Mouse (Mus musculus) spleen, adult 18-20 months (tissue): Measurements from ENCODE around the gene Acsm4.
"Not testable (repeated sequence)": the region's sequence is repeated elsewhere in the genome, so short reads cannot be mapped to it uniquely, and the experiment has no call there.

ENCODE experiments used
- DNase-seq, 2 experiments: peaks; one replicate each; pipeline ENCODE4 v3.0.0; 2022; ENCODE audit warnings: mixed read lengths in 2 of 2

Acsm4 gene

DNA sequence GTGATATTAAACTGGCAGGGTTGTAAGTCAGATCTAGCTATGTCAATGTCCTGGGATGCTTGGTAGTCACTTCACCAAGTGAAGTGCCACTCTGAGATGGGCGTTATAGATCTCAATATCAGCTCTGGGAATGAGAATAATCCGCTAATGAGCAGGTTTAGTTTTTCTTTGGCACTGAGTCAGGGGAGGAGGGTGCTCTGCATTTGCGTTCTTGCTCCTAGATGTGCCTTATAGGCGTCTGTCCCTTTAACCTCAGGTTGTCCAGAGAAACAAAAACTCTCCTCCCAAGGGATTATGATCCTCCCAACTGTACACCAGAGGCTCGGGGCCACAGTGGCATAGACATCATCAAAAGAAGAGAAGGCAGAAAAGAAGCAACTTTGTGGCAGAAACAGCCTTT lies at the start of gene Acsm4:
Gene Acsm4, plus strand, starts transcription at position 301 of the 400 bp plus-strand sequence.
- DNase-seq = no peak

DNA sequence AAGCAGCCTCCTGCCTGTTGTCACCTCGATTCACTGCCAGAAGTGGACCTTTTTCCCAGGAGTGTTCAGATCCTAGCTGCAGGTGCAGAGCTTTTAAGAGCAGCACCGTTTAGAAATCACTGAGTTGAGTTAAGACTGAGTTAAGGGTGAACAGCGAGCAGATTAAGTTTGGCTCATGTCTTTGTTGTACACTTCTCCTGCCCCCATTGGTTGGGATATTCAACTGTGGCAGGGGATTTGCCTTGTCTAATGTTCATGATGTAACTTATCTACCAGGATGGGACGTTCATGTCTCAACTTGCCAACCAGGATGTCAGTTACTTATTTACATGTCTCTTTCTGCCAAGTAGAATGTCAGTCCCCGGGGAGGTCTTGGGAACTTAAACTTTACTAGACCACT lies 47.5 kb upstream of the Acsm4 start:
- no peak for DNase-seq

DNA sequence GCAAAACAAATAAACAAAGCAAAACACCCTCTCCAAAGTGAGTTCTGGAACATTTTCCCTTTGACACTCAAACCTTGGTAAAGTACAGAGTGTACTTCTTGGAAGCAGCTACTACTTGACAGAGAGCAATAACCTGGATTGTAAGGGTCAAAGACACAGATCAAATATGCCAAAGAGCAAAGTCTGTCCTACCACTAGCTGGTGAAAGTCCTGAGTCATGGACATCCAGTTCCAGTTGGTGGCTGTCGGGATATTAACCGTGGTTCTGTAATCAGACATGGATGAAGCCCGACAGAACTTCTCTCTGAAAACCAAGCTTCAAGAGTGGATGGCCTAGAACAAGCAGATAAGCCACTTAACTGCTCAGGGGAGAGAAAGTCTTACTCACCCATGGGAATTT lies 21.9 kb upstream of the Acsm4 start:
- no peak for DNase-seq

DNA sequence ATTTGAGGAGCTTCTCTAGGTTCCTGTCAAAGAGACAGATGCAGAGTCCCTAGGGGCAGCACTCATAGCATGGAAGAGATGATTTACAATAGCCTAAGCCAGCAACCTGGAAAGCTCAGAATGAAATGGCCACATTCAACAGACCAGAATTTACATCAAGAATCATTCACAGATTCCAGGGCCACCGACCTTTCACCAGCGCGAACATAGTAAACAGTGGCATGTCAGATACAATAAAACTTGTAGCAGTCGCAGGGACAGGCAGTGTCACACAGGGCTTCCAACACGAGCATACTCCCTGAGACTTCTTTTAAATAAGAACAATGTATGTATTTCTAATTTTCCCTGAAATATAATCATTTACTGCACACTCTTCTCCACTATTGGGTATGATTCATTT lies 19.4 kb upstream of the Acsm4 start:
- DNase-seq = no peak

DNA sequence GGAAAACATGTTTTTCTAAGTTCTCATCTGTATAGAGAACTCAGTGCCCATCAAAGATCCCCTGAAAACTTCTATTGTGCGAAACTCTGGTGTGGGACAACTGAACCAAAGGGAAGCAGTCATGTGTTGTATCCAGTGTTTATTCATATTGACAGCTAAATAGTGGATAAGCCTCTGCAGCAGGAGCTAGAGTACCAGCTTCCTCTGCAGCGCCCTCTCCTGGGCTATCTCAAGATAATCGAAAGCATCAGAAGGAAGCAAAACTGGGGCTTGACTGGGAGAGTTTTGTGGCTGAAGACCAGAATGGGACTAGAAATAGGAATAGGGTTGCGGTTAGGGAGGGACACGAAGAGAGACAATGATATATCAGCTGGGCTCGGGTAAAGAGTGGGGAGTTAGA lies 18.9 kb upstream of the Acsm4 start:
- DNase-seq = no peak

DNA sequence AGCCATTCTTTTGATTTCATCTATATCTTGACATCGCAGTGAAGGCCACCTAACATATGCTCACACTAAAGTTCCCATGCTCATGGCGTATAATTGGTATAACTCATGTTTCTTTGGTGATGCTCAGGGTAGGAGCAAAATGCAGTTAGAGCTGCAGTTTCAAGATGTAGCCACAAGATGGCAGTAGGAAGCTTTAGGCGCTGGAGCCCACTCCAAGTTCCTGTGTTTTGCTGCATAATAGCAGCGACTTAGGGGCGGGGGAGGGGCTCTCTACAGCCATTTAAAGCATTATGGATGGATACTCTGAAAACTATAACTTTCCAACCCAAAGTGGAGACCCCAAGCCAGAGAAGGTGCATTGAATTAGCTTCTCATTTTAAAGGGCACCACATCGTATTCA lies 16.4 kb upstream of the Acsm4 start:
- DNase-seq = peak in 1 of 2 experiments; percentile 9

DNA sequence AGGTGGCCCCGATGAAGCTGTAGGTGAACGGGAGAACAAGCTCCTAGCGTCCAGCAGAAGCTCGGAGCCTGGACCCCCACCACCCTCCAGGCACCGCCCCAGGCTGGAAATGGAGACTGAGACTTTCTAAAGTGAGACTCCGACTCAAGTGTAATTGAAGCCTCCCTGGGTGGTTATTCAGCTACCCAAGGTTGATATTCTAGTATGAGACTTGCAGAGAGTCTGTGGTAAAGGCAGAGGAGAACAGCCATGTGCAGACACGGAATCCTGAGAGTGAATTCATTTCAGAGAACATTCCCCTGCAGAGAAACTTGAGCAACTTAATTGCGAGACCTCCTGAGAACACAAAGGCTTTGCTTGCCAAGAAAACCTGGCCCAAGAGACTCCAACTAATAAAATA lies 9.7 kb upstream of the Acsm4 start:
- no peak for DNase-seq

DNA sequence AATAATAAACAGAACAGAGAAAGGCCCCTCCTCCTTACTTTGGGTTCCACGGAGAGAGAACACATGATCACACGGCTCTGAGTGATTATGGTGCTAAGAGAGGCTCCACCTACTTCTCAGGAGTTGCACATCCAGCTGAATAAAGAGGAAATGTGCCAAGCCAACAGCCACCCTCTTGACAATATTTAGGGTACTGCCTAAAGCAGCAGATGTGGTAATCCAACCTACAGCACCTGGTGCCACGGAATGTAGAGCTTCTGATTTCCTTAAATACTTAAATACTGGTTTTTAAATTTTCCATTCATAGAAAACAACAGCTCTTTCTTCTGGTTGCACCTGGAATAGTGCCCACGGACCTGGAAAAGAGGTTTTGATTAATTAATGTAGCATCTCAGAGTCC lies 7.1 kb upstream of the Acsm4 start:
- DNase-seq = no peak

DNA sequence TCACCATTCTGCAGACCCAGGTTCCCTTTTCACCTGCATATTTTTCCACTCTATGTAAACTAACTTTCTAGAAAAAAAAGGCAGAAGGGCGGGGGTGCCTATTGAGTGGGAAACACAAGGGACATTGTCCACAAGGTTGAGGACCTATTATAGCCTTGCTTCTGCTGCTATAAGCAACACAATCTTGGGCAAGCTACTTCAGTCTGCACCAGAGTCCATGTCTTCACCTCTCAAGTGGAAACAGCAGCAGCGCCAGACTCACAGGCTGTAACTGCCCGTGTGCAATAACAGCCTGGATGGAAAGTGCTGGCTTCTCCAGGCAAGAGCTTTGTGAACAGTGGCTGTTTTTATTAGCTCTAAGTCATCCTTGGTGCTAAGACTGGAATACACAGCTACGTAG lies 2.5 kb downstream of the Acsm4 start:
- DNase-seq = no peak

DNA sequence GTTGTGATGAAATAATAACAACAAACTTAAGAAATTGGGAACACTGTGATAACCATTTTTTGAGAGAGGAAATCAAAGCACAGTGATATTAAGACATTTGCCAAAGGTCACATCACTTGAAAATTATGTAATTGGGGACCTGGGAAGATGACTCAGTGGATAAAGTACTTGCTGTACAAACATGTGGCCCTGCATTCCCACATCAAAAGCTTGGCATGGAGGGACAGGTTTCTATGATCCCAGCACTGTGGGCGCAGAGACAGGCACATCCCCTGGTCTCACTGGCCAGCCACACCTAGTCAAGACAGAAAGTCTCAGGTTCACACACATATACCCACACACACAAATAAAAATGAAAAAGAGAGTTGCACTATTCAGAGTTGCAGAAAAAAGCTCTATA lies 5.1 kb downstream of the Acsm4 start:
- no peak for DNase-seq

DNA sequence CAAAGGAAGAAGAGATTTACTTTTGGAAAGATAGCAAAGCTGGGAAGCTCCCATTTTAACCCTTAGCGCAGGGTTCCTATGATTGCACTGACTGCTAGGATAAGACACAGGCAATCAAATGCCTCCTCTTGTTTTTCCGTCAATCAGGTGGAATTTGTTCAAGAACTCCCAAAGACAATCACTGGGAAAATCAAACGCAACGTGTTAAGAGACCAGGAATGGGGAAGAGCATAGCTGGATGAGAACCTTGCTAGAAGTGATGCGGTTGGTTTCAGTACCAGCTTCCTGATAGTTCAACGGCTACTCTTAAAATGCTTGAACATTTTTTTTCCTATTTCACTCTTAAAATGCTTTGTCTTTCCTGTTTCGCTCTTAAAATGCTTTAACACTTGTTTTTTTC lies 24.3 kb downstream of the Acsm4 start:
- DNase-seq = no peak

DNA sequence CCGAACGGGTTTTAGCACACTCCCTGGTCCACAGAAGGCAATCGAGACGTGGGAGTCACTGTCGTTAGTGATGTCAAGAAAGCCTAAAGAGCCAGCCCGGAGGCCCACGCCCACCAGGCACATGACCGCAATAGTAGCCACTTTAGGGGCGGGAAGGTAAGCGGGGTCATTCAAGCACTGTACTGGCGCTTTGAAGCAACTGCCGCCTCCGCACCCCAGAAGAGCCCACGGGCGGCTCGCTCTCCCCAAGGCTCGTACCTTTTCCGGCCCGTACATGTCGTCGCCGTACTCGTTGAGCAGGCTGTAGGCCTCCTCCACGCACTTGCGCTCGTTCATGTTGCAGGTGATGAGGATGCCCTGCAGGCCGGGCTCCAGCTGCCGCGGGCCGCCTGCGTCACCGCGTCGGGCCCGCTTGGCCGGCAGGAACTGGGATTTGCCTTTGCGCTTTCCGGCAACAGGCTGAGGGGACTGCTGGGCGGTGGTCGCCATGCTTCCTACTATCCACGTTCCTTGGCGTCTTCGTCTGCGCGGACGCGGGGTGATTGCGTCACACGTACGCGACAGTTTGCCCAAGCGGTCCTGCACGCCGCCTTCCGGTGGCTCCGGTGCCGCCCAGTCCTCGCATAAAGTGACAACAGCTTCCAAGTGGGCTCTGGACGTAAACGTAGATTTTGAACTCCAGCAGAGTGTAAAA lies 30.6 kb downstream of the Acsm4 start, which contains the start of gene Thumpd1:
Gene Thumpd1, minus strand, starts transcription at position 546 of the 694 bp plus-strand sequence.
- DNase-seq = peak; percentile 80 to 91

DNA sequence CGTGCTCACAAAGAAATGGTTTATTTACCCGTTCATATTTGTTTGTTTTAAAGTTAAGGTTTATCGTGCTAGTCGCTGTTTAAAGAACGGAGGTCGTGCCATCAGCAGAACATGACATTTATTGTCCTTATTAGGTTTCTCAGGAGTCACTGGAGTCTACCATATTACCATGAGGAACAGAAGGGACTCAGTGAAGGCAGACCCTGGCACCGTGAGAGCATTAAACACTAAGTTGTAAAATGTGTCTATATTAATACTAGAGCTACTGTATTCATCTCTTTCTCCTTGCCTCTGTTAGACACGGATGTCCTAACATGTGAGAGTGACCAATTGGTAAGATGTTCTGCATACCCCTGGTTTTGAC lies 31.1 kb downstream of the Acsm4 start:
- DNase-seq = no peak

DNA sequence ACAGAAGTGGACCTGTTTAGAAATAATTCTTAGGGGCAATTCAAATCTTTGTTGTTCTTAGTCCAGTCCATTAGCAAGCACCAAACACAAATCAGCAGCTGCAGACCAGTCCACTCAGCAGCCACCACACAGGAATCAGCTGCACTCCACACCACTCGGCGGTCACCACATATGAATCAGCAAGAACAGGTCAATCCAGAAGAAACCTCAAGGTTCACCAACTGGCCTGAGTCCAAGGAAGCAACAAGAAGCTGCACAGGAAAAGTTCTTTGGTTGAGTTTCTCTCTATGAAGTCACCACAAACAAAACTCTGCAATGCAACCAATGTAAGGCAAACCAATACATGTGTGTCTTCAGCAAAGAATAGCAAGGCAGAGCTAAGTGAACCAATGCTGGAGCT lies 37.8 kb downstream of the Acsm4 start:
- DNase-seq = no peak

DNA sequence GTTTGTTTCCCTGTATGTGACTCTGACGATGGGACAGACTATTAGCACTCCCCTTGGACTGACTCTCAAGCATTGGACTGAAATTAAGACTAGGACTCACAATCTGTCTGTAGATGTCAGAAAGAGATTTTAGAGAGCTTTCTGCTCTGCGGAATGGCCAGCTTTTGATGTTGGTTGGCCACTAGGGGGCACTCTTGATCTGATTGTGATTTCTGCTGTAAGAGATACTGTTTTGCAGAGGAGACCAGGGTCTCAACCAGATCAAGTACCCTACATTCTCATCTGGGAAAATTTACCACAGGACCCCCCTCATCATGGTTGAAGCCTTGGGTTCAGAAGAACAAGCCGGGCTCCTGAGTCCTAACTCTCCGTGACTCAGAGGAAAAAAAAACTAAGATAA lies 41.4 kb downstream of the Acsm4 start:
- not testable (repeated sequence) for DNase-seq

DNA sequence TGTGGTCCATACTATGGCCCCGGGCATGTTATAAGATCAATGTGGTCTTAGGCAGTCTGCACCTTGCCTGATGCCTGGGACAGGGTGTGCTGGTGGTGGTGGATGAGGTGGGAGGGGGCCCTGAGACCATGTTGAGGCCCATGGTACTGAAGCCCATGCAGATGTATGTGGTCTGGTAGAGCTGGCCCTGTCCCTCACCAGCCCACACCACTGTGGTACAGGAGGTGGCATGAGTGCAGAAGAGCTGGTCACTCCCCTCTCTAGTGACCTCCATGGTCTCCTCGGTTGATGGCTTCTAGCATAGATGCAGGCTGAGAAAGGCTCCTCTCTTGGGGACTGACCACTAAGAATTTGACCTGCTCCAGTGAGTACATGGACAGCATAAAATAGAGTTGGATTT lies 49.1 kb downstream of the Acsm4 start:
- DNase-seq = no peak

DNA sequence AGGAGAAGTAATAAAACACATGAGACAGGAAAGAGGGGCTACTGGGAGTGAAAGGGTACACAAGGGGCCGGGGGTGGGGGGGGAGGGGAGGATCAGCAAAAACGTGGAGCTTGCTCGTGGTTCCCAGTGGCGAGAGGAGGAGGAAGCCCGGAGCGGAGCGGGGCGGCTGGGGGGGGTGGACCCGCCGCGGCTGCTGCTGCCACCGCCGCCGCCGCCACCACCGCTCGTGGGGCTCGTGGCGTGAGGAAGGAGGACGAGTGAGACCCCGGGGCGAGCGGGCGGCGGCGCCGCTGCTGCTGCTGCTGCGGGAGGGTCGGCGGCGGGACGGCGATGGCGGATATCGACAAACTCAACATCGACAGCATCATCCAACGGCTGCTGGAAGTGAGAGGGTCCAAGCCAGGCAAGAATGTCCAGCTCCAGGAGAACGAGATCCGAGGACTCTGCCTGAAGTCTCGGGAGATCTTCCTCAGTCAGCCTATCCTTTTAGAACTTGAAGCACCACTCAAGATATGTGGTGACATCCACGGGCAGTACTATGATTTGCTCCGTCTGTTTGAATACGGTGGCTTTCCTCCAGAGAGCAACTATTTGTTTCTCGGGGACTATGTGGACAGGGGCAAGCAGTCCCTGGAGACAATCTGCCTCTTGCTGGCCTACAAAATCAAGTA lies 50.1 kb downstream of the Acsm4 start:
- not testable (repeated sequence) for DNase-seq

DNA sequence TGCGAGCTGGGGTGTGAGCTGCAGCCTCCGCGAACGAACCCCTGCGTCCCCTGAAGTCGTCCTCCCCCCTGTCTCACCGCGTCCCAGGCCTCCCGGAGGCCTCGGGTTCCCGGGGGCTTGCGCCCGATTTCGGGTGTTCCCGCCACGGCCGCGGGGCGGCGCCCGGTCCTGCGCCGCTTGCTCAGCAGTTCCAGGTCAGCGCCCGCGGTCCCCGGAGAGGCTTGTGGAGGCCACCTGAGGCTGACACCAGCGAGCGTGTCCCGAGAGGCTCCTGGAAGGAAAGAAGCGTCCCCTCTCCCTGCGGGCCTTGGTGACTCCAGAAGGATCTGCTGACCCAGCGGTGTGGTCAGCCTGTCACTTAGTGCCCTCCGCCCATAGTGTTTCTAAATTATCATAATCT lies 54.5 kb downstream of the Acsm4 start:
- DNase-seq = no peak

DNA sequence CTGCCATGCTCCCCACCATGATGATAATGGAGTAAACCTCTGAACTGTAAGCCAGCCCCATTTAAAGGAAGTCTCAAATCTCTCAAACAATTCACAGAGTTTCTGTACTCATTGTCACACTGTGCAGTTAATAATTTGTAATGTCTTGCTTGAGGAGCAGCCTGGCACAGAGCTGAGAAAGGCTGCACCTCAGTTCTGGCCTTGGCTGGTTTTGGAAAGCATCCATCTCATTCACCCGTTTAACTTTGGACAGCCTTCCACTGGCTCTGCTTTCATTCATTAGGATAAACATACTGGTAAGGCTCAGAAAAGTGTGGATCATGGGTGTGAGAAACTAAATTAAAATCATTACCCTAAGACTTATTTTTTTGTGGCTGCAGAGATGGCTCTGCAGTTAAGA lies 56.0 kb downstream of the Acsm4 start:
- DNase-seq = no peak

DNA sequence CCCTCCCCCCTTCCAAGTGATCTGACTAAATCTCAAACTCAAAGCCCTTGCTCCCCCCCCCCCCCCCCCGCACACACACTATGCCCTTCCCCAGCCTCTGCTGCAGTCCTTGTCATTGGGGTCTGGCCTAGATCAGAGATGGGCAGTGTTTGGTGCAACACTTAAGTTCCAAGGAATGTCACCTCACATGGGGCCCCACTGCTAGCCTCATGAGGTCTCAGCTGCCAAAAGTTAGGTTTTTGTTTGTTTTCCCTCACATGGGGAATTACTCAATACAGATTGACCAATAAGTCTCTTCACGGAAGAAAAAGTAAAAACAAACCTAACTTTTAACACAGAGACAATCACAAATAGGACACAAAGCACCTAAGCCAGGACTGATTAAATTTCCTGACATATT lies 58.9 kb downstream of the Acsm4 start:
- DNase-seq = no peak

DNA sequence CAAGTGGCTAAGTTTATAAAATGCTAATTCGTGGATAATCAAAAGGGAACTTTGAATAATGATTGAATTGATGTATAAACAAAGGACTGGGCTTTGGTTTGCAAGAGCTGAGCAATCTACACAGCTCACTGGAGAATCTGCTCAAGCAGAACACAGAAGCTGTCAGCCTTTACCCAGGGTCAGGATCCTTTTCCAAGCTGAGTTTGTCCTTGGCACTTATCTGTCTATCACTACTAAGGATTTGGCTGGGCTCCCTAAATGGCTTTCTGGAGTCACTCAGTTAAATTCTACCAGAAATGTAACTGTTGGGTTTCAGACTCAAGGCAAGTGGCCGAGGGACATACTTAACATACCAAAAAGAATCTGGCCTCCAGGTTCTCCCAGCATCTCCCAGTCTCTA lies 60.1 kb downstream of the Acsm4 start:
- DNase-seq = no peak

DNA sequence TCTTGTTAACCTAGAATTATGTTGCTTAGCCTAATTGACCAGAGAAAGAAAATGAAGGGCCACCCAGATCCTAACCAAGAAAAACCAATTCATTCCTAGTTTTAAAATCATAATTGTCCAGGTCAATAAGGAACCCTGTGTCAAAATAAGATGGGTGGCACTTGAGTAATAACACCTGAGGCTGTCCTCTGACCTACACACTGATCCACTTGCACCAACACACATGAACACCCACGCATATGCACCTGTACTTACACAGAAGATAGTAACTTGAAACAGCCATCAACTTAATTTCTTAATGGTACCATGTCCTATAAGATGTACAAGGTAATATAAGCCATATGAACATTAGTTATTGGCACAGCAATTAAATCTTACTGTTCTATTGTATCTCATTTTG lies 63.9 kb downstream of the Acsm4 start:
- no peak for DNase-seq

DNA sequence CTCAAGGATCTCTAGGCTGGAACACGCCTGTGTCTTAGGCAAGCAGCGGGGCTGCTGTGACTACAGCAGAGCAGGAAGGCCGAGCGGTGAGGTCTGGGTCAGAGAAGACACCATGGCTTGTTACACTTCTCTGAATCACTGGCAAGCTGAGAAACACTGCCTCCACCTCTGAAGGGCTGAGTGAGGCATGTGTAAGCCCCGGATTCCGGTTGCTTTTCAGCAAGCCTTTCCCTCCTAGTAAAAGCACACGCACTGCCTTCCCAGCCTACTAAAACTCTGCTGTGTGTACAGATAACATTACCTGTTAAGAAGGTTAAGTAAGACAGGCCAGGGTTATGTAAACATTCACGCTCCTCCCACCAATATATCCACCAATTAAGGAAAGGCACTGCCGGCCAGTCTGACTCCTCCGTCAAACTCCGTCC lies 70.7 kb downstream of the Acsm4 start, which contains the start of gene Acsm3:
Gene Acsm3, plus strand, starts transcription at position 397 of the 425 bp plus-strand sequence.
- DNase-seq = no peak

DNA sequence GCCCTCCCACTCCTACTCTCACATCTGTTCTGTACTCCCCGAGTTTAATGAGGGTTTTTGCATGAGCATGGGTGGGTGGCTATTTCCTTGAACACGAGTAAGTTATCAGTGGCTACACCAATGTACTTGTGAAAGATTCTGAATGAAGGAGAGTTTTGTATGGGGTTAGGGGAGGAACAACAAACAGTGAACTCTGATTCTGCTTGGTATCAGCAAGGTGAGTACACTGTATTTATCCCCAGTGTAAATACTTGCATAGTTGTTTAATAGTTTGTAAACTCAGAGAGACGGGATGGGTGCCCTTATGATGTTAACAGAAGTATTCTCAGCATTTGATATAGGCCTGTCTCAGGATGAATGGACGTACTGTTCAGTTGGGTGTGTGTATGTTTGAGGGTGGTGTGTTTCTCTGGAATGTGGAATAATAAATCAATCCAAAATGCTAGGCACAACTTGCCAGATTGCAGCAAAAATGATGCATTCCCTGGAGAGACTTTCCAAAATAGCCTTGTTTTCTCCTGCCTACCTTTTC lies 72.4 kb downstream of the Acsm4 start:
- no peak for DNase-seq
